Mouse (Mus musculus) limb, embryonic 11.5 days (tissue): Measurements from ENCODE around the gene Cfc1. TPM values are rescaled to one million over a fixed set of nuclear protein-coding genes. Genes with fewer than 3 reads are reported as not detected.
"Not testable (repeated sequence)": the region's sequence is repeated elsewhere in the genome, so short reads cannot be mapped to it uniquely, and the experiment has no call there.

Source experiments
- ATAC-seq: fragments of 200-750 bp; cut with Nextera tagmentation; 2 replicates; pipeline ENCODE4 v1.8.0; 2017; ENCODE audit warnings: low read depth; ENCODE audit not compliant: insufficient number of reproducible peaks, low FRiP score, low TSS enrichment
- DNase-seq: peaks from one replicate; pipeline ENCODE4 v3.0.0-alpha.2; 2015; ENCODE audit warnings: low spot score
- H3K27ac ChIP-seq: fragments of 300-500 bp; sonication (generic); replicated peaks from 2 replicates; pipeline ENCODE4 v1.5.1; 2014; ENCODE audit warnings: low read depth, mild to moderate bottlenecking, low read length
- H3K27me3 ChIP-seq: fragments of 300-500 bp; sonication (generic); 2 replicates; pipeline ENCODE4 v1.6.1; 2014; ENCODE audit warnings: mild to moderate bottlenecking, low read length, mixed read lengths; ENCODE audit not compliant: control insufficient read depth, insufficient read depth
- H3K36me3 ChIP-seq: fragments of 300-500 bp; sonication (generic); 2 replicates; pipeline ENCODE4 v1.6.1; 2014; ENCODE audit warnings: mild to moderate bottlenecking, low read length, moderate library complexity, mixed read lengths; ENCODE audit not compliant: control insufficient read depth, insufficient read depth
- H3K4me1 ChIP-seq: fragments of 300-500 bp; sonication (generic); 2 replicates; pipeline ENCODE4 v1.6.1; 2014; ENCODE audit warnings: low read length, mixed read lengths; ENCODE audit not compliant: control insufficient read depth, insufficient read depth
- H3K4me2 ChIP-seq: fragments of 300-500 bp; sonication (generic); 2 replicates; pipeline ENCODE4 v1.6.1; 2014; ENCODE audit warnings: low read depth, mild to moderate bottlenecking, moderate library complexity; ENCODE audit not compliant: severe bottlenecking
- H3K4me3 ChIP-seq: fragments of 300-500 bp; sonication (generic); 2 replicates; pipeline ENCODE4 v1.5.1; 2014; ENCODE audit warnings: low read depth, low read length
- H3K9ac ChIP-seq: fragments of 300-500 bp; sonication (generic); 2 replicates; pipeline ENCODE4 v1.6.1; 2014; ENCODE audit warnings: mild to moderate bottlenecking, low read length
- H3K9me3 ChIP-seq: fragments of 300-500 bp; sonication (generic); 2 replicates; pipeline ENCODE4 v1.6.1; 2016; ENCODE audit warnings: low read length; ENCODE audit not compliant: control insufficient read depth
- WGBS: fragments of 180-500 bp; shearing (Covaris S2); extraction: QIAGEN DNeasy Blood & Tissue Kit; methylation state at CpG from one replicate; pipeline ENCODE4 v1.1.7; 2014; 5-methylcytosine and 5-hydroxymethylcytosine counted together
- polyA plus RNA-seq: library from polyadenylated mRNA; unstranded; fragments of >200 nt; fragmentation: Nextera tagmentation; extraction: Ambion mirVana; gene quantifications from 2 replicates; pipeline ENCODE4 v1.2.1, GENCODE M21; 2014

The Cfc1 gene
- polyA plus RNA-seq, 1 experiment from 2014 or later = not detected

DNA sequence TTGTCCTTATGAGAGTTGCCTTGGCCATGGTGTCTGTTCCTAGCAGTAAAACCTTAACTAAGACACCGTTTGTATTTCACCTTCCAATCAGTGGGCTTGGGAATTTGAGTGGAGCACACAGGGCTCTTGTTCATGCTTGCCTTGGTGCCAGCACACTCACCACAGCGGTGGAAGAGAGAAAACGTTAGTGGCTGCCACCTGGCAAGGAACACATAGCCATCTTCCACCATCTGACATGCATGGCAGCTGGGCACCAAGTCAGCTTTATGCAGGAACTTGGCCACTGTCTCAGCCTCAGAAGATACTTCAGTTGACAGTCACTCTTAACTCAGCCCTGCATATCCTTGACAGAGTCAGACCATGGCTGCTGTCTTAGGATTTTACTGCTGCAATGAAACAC, 11.8 kb upstream of the Cfc1 start:
- DNase-seq (no peak), ATAC-seq (no peak)
- Histone ChIP-seq H3K27ac (no peak overlapping the region), H3K27me3 (no peaks in the 10 kb centered on the region), H3K4me2 (no peak overlapping the region), H3K4me1 (no peaks in the 10 kb centered on the region), H3K9me3 (no peaks in the 10 kb centered on the region), H3K4me3 (no peak overlapping the region), H3K9ac (no peak overlapping the region), H3K36me3 (no peaks in the 10 kb centered on the region)
- WGBS = 87% methylated on average over 3 of the region's 3 CpGs

GRCm38 (mm10) chr1:34534574-34534973, 874 bp upstream of the Cfc1 start:
- not testable (repeated sequence) for DNase-seq, H3K9ac ChIP-seq, H3K4me2 ChIP-seq, H3K27ac ChIP-seq, H3K9me3 ChIP-seq, H3K4me3 ChIP-seq, H3K4me1 ChIP-seq, H3K36me3 ChIP-seq, ATAC-seq
- 39% methylated on average over 3 of the region's 3 CpGs for WGBS
- H3K27me3 ChIP-seq = peaks cover 29% of the 10 kb centered on the region

DNA sequence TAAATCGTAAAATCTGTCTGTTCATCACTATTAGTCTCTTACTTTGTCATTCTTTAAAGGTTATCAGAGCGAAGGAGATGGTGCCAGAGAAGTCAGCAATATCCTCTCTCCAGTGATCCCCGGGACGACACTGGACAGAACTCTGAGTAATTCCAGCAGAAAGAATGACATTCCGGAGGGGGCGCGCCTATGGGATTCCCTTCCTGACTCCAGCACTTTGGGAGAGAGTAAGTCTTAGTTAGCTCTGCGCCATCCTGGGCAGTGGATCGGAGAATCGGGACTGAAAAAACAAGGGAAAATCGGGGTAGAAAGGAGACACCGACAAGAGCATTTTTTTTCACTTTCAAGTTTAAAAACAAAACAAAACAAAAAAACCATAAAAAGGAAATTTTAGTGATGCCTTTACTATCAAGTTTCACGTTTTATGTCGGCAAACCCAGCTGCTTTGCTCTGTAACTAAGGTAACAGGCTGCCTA, 881 bp downstream of the Cfc1 start:
- Histone ChIP-seq H3K36me3 (no peaks in the 10 kb centered on the region), H3K9me3 (no peaks in the 10 kb centered on the region), H3K27me3 (peaks cover 29% of the 10 kb centered on the region), H3K4me1 (peaks cover 4% of the 10 kb centered on the region; the same call in 1 of the 2 replicates), H3K4me3 (no peak overlapping the region), H3K4me2 (no peak overlapping the region; the same call in 1 of the 2 replicates), H3K9ac (no peak overlapping the region), H3K27ac (no peak overlapping the region)
- ATAC-seq (no peak), DNase-seq (no peak)
- WGBS = 2% methylated on average over 14 of the region's 14 CpGs

GRCm38 (mm10) chr1:34536767-34537485, 1.5 kb downstream of the Cfc1 start:
- Histone ChIP-seq H3K27me3 (peaks cover 29% of the 10 kb centered on the region), H3K4me1 (peaks cover 4% of the 10 kb centered on the region; the same call in 1 of the 2 replicates), H3K36me3 (no peaks in the 10 kb centered on the region), H3K4me2 (no peak overlapping the region; the same call in 1 of the 2 replicates), H3K9me3 (no peaks in the 10 kb centered on the region), H3K27ac (no peak overlapping the region), H3K9ac (no peak overlapping the region), H3K4me3 (no peak overlapping the region)
- peak; percentile 39; the same call in 1 of the 2 replicates for ATAC-seq
- DNase-seq = peak; percentile 52
- 8% methylated on average over 16 of the region's 16 CpGs for WGBS

DNA sequence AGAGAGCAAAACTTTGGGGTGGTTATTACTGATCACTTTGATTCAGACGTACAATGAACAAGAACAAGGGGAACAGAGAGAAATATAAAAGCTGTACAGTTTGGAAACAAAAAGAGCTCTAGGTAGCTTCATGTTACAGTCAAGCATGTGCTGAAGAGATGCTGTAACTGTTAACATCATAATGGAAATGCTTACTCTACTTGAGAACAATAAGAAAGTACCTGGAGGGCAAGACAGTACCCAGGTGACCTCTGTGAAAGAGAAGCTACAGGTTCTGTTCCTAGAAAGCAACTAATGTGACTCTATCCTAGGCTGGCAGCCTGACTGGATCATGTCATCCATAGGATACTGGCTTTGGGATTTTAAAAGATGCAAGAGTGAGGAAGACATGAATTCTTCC, 11.6 kb downstream of the Cfc1 start:
- 89% methylated on average over 1 of the region's 1 CpGs for WGBS

DNA sequence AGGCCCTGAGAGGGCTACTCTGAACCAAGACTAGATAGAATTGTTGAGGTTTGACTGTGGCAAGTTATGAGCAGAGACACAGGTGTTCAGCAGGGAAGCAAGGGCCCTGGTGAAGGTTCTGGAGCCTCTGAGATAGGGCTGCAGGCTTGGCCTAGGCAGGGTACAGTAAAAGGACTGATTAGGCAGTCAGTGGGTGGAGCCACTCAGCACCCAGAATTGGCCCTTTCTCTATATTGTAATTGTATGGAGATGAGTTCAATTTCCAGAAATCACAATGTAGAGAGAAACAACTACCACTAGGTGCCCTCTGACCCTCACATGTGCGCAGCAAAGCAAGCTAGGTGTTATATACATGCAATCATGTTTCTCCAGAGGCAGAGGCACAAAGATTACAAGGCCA, 18.2 kb downstream of the Cfc1 start:
- Histone ChIP-seq H3K4me2 (no peak overlapping the region), H3K27ac (no peak overlapping the region), H3K36me3 (no peaks in the 10 kb centered on the region), H3K27me3 (no peaks in the 10 kb centered on the region), H3K4me1 (no peaks in the 10 kb centered on the region), H3K4me3 (no peak overlapping the region), H3K9me3 (no peaks in the 10 kb centered on the region), H3K9ac (no peak overlapping the region)
- 90% methylated on average over 1 of the region's 1 CpGs for WGBS
- ATAC-seq (no peak), DNase-seq (no peak)

More for the DNA sequence above, 11.6 kb downstream of the Cfc1 start:
- Histone ChIP-seq H3K27ac (no peak overlapping the region), H3K4me1 (no peaks in the 10 kb centered on the region), H3K9me3 (no peaks in the 10 kb centered on the region), H3K36me3 (no peaks in the 10 kb centered on the region), H3K4me2 (no peak overlapping the region), H3K27me3 (no peaks in the 10 kb centered on the region), H3K4me3 (no peak overlapping the region), H3K9ac (no peak overlapping the region)
- ATAC-seq = no peak
- DNase-seq = no peak

GRCm38 (mm10) chr1:34554275-34554674, 18.8 kb downstream of the Cfc1 start:
- no peaks in the 10 kb centered on the region for H3K4me1 ChIP-seq
- ATAC-seq (no peak), DNase-seq (no peak)
- no peak overlapping the region for H3K9ac ChIP-seq
- 93% methylated on average over 7 of the region's 7 CpGs for WGBS
- H3K36me3 ChIP-seq = no peaks in the 10 kb centered on the region
- no peak overlapping the region for H3K4me3 ChIP-seq
- no peak overlapping the region for H3K4me2 ChIP-seq
- H3K9me3 ChIP-seq = no peaks in the 10 kb centered on the region
- H3K27me3 ChIP-seq = no peaks in the 10 kb centered on the region
- no peak overlapping the region for H3K27ac ChIP-seq

DNA sequence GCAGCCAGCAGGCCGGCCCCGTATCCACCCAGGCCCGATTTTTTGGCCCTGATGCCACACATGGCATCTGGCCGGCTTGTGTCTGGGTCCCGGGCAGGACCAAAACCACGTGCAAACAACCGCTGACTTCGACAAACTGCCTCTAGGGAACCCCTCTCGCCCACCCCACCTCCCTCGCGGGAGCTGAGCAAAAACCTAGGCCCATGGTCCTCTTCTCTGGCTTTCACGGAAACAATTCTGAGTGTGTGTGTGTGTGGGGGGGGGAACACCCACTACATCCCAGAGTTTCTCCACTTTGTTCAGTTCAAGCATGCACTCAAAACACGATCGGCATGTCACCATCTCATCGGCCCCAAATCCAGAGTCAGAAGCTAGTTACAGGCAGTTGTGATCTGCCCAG, 25.4 kb downstream of the Cfc1 start, which contains the start of gene Prss40:
Gene Prss40, minus strand, starts transcription at position 101 of the 400 bp plus-strand sequence.
- Histone ChIP-seq H3K27ac (no peak within 1 kb of the TSS), H3K4me1 (no peaks in the 10 kb centered on the region), H3K4me2 (no peak within 1 kb of the TSS), H3K9ac (no peak within 1 kb of the TSS), H3K27me3 (no peaks in the 10 kb centered on the region), H3K4me3 (no peak within 1 kb of the TSS), H3K9me3 (no peaks in the 10 kb centered on the region), H3K36me3 (no peaks in the 10 kb centered on the region)
- no peak for DNase-seq
- no peak for ATAC-seq
- WGBS = 91% methylated on average over 15 of the region's 15 CpGs
